Mouse (Mus musculus): Measurements from ENCODE around the gene Samd15. TPM values are rescaled to one million over a fixed set of nuclear protein-coding genes. Genes with fewer than 3 reads are reported as not detected.

Samd15 gene
- total and polyA plus RNA-seq, 3 experiments: 1.1 to 3.9 (median 1.8) TPM

GRCm38 (mm10) chr12:87236882-87237483, 37.5 kb downstream of the Samd15 start (continued):
- TF ChIP-seq NELFE (IDR thresholded peaks at IDR 0.05; ENCODE audit: low read depth, low read length): no peak
- no peak for TF ChIP-seq RCOR1 (conservative IDR thresholded peaks at IDR 0.05; ENCODE audit: low read depth, low read length)
- TF ChIP-seq SIN3A (IDR thresholded peaks at IDR 0.05; ENCODE audit: low read length): 0 out of 2 replicates have a peak, but pooled peaks have one; percentile 35
- TF ChIP-seq ZNF384 (IDR thresholded peaks at IDR 0.05; ENCODE audit: low read depth, low read length): no peak
- TF ChIP-seq KAT2A (IDR thresholded peaks at IDR 0.05; ENCODE audit: insufficient replicate concordance, low read length): no peak
- TF ChIP-seq USF2 (conservative IDR thresholded peaks at IDR 0.05; ENCODE audit: low read depth, low read length): no peak
- no peak for TF ChIP-seq CHD1 (IDR thresholded peaks at IDR 0.05; ENCODE audit: low read depth, low read length)
- TF ChIP-seq E2F4 (IDR thresholded peaks at IDR 0.05; ENCODE audit: insufficient replicate concordance, low read depth, low read length): no peak
- TF ChIP-seq NRF1 (IDR thresholded peaks at IDR 0.05; ENCODE audit: low read depth, low read length): no peak
- TF ChIP-seq ETS1 (conservative IDR thresholded peaks at IDR 0.05; ENCODE audit: low read depth, low read length): peak; percentile 62
- TF ChIP-seq SMC3 (IDR thresholded peaks at IDR 0.05; ENCODE audit: low read depth, low read length): no peak
- TF ChIP-seq IRF4 (IDR thresholded peaks at IDR 0.05; ENCODE audit: low read depth, low read length): peak; percentile 40; the same call in 1 of the 2 replicates
- 0 out of 2 replicates have a peak, but pooled peaks have one; percentile 13 for TF ChIP-seq ELF1 (IDR thresholded peaks at IDR 0.05; ENCODE audit: low read depth, low read length)
- TF ChIP-seq EP300 (IDR thresholded peaks at IDR 0.05; ENCODE audit: low read length): peak; percentile 65

DNA sequence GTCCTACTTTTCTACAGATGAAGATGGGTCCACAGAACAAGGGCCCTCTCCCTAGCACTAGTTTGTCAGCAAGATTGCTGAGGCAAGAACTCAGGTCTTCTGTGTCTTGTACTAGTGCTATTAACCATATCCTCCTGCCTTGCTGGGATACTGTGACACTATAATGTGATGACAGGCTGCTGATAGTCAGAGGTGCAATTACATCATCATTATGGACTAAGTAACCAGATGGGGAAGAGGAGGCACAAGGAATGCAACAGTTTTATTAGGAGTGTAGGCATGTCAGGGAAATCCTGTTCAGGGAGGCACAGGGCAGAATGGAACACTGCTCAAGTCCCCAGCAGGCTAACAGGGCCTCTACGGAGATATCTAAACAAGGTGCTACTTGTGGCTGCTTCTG, 39.1 kb downstream of the Samd15 start, which contains the start of gene Noxred1:
Gene Noxred1, minus strand, starts transcription at position 101 of the 400 bp plus-strand sequence.
- H3K36me3 ChIP-seq (replicated peaks in 1 of 2; ENCODE audit: control insufficient read depth in 1 of 2, insufficient read depth in 1 of 2, low read length in 1 of 2): peaks cover 39 to 51% of the 10 kb centered on the region in 2 experiments
- in situ Hi-C loops (cut with MboI; ENCODE audit: low pct_ligation_motif_present, low pct_unique_long_range_greater_than_20kb, low sequenced_read_pairs) (no loop called here), dilution Hi-C loops (cut with MboI; ENCODE audit: extremely low pct_ligation_motif_present, extremely low pct_unique_long_range_greater_than_20kb, low sequenced_read_pairs) (no loop called here)
- H3K27me3 ChIP-seq (replicated peaks): no peaks in the 10 kb centered on the region
- TF ChIP-seq SIN3A (IDR thresholded peaks at IDR 0.05; ENCODE audit: low read length) (no peak), TBP (conservative IDR thresholded peaks at IDR 0.05; ENCODE audit: low read depth, low read length) (no peak), ZNF384 (IDR thresholded peaks at IDR 0.05; ENCODE audit: low read depth, low read length) (no peak), NELFE (IDR thresholded peaks at IDR 0.05; ENCODE audit: low read depth, low read length) (no peak), E2F4 (IDR thresholded peaks at IDR 0.05; ENCODE audit: insufficient replicate concordance, low read depth, low read length) (no peak), GABPA (IDR thresholded peaks at IDR 0.05; ENCODE audit: insufficient replicate concordance, low read depth, low read length) (no peak), TCF12 (IDR thresholded peaks at IDR 0.05; ENCODE audit: low read depth, low read length) (no peak), PAX5 (IDR thresholded peaks at IDR 0.05; ENCODE audit: low read length) (no peak), ETS1 (conservative IDR thresholded peaks at IDR 0.05; ENCODE audit: low read depth, low read length) (no peak), SMC3 (IDR thresholded peaks at IDR 0.05; ENCODE audit: low read depth, low read length) (no peak), ZKSCAN1 (IDR thresholded peaks at IDR 0.05; ENCODE audit: borderline replicate concordance, low read depth, low read length) (no peak), ZC3H11A (IDR thresholded peaks at IDR 0.05; ENCODE audit: low read depth, low read length) (no peak), KAT2A (IDR thresholded peaks at IDR 0.05; ENCODE audit: insufficient replicate concordance, low read length) (no peak), RAD21 (IDR thresholded peaks at IDR 0.05; ENCODE audit: low read depth, low read length) (no peak), POLR2AphosphoS2 (IDR thresholded peaks at IDR 0.05; ENCODE audit: low read depth, low read length) (no peak), EP300 (IDR thresholded peaks at IDR 0.05; ENCODE audit: low read length) (no peak), POLR2A (IDR thresholded peaks at IDR 0.05; ENCODE audit: low read depth, low read length) (no peak), UBTF (IDR thresholded peaks at IDR 0.05; ENCODE audit: low read depth, low read length) (no peak)
- 0 out of 2 replicates have a peak within 1 kb of the TSS, but pooled peaks have one; percentile 17 for H3K27ac ChIP-seq (ENCODE audit: insufficient read depth, low read depth)
- no peak within 1 kb of the TSS for H3K4me2 ChIP-seq (ENCODE audit: insufficient read depth, low read depth, poor library complexity, severe bottlenecking)
- no peak within 1 kb of the TSS for H3K9ac ChIP-seq (ENCODE audit: insufficient read depth, low read depth)
- DNase-seq (ENCODE audit: extremely low read depth): no peak
- peaks cover 3% of the 10 kb centered on the region for H3K9me3 ChIP-seq (replicated peaks; ENCODE audit: low read length)
- peaks cover 12 to 19% of the 10 kb centered on the region in 2 experiments for H3K4me1 ChIP-seq (ENCODE audit: control insufficient read depth in 1 of 2, insufficient read depth in 2 of 2)
- H3K4me3 ChIP-seq (replicated peaks in 1 of 3; ENCODE audit: low read depth in 2 of 3, low read length in 2 of 3, poor library complexity in 1 of 3): no peak within 1 kb of the TSS
- H3K79me2 ChIP-seq (replicated peaks; ENCODE audit: control insufficient read depth, extremely low read depth, insufficient read depth, poor library complexity, severe bottlenecking): no peaks in the 10 kb centered on the region

Data from CH12.LX (cell line).